Mouse (Mus musculus) A20 (cell line): ENCODE measurements around the gene Tln1.

Experiments
- DNase-seq: peaks from one replicate; pipeline ENCODE4 v3.0.0-alpha.2; 2011; ENCODE audit warnings: low read depth, low spot score

Gene Tln1

DNA sequence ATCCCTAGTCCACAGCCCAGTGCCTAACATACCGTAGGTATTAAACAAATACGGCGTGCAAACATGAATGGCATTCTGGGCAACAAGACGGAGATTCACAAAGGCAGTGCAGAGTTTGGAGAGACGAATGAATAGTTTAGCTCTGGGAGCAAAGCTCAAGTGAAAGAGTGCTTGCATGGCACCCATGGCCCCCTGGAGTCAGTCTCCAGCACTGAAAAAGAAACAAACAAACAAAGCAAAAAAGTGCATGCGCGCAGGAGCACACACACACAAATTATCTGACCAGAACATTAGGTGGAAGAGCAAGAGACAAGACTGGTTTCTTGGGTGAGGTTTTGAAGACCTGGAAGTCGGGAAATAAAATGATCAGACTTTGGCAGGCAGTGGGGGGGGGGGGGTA is 56.4 kb downstream of the Tln1 start:
- DNase-seq, result no peak

GRCm38 (mm10) chr4:43504269-43504668 is 58.2 kb downstream of the Tln1 start:
- no peak for DNase-seq

DNA sequence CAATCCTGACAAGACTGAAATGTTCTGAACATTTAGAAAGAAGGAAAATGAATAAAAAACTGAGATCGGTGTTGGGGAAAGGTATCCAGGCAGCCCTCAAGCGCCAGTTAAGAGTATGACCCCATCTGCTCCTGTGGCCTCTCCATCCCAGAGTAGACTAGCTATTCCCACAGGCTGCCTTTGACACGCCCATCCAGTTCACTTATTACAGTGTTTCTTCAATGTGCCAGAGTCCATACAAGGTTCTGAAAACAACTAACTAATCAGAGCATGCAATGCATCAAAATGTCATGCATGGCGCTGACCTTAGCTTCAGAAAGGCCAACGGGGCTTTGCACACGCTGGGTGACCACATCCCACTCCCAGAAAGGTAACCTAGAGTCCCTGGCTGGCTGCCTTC is 59.0 kb downstream of the Tln1 start:
- no peak for DNase-seq

DNA sequence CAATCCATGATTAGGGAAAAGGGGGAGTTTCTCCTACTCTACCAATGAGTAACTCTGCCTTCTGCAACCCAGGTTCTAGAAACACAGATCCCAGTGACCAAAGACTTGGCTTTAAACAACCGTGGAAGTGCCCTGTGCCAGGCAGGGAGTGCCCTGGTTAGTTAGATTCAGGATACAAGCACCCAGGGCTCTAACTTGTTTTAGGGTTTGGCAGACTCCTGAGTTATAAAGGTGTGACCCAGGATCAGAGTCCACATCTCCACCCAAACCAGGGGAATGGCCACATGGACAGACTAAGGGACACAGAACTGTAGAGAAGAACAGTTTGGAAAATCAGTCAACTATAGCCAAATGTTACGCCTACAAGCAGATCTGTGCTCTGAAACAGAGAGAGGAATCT is 59.5 kb downstream of the Tln1 start:
- DNase-seq, result no peak

GRCm38 (mm10) chr4:43499407-43500333 is 62.8 kb downstream of the Tln1 start, which contains the start of gene Arhgef39:
Gene Arhgef39 (minus strand): TSS chr4:43499695.
- peak; percentile 89 for DNase-seq

DNA sequence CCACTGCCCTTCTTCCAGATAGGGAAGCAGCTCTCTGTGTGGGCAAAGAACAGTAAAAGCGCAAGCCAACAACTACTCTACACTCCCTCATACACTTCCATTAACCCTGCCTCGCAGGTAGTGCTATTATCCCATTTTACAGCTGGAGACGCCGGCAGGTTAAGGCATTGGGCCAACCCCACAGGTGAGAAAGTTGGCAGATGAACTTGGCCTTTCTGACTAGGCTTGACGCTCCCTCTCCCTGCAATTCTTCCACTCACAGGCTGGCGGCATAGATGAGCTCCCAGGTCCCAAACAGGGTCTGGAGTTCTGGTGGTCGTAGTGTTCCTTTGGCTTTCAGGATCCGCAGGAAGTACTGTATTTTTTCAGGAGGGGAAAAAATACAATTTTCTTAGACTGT is 63.5 kb downstream of the Tln1 start:
- DNase-seq, result no peak

GRCm38 (mm10) chr4:43497946-43498345 is 64.5 kb downstream of the Tln1 start:
- no peak for DNase-seq

DNA sequence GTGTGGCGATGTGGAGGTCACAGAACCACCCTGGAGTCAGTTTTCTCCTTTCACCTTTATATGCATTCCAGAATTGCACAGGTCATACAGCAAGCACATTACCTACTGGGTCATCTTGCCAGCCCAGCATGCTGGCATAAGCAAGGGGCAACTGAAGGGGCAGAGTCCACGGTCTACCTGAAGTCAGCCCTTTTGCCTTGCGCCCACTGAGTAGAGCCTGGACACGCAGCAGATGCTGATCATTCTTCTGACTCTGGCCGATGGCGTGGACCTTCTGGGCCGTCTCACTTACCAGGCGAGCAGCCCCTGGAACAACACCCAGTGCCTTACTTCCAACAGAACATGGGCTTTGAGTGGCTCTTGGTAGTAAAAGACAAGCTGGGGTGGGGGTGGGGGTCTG is 65.1 kb downstream of the Tln1 start:
- DNase-seq, result no peak

GRCm38 (mm10) chr4:43496587-43496986 is 65.9 kb downstream of the Tln1 start:
- no peak for DNase-seq

- DNase-seq, result peak; percentile 71
Measured at GRCm38 (mm10) chr4:43493846-43494240, 68.6 kb downstream of the Tln1 start.

DNA sequence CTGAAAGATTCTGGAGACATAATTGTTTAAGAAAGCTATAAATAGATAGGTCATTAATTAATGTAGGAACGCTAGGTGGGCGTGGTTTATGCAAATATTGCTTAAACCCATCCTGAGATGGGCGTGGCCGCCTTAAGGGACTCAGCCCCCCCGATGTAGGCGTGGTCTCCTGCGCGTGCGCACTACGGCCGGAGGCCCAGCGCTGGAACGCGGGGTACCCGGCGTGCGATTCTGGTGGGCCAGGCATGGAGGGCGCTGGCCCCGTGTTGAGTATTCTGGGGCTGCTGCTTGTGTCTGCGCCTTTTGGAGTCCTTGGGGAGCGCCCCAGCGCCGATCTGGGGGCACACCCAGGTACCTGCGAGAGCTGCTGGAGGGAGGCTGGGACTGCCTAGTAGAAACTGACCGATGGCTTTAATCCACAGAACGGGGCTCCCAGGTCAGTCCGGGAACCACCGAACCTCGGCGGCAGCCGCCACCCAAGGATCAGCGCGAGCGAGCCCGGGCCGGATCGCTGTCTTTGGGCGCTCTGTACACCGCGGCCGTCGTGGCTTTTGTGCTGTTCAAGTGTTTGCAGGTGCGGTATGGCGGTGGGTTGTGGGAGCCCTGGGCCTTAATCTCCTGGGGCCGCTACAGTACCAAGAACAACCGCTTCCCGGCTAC is 69.2 kb downstream of the Tln1 start:
- DNase-seq, result peak; percentile 97

GRCm38 (mm10) chr4:43492821-43493185 is 69.7 kb downstream of the Tln1 start, which contains the start of gene Ccdc107:
Gene Ccdc107 (plus strand): TSS chr4:43492900.
- peak; percentile 96 for DNase-seq

DNA sequence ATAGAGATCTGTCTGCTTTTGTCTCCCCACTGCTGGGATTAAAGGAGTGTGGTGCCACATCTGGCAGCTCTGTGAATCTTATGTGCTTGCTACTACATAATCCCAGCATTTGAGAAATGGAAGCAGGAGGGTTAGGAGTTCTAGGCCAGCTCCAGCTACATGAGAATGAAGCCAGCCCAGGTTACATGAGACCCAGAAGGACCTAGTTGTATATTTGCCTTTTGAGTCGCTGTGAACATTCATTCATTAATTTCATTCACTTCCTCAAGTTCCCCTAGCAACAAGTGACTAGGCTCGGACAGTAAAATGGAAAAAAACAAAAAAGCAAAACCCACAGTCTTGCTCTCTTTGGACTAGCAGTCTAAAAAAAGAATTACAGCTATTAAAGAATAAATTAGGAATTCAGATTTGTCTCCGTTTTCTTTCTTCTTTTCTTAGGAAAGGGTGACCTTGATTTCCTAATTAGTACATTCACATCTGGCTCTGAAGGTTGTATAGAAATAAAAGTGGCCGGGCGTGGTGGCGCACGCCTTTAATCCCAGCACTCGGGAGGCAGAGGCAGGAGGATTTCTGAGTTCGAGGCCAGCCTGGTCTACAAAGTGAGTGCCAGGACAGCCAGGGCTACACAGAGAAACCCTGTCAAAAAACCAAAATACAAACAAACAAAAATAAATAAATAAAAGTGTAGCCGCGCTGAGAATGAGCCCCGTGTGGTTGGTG is 70.2 kb downstream of the Tln1 start:
- no peak for DNase-seq

DNA sequence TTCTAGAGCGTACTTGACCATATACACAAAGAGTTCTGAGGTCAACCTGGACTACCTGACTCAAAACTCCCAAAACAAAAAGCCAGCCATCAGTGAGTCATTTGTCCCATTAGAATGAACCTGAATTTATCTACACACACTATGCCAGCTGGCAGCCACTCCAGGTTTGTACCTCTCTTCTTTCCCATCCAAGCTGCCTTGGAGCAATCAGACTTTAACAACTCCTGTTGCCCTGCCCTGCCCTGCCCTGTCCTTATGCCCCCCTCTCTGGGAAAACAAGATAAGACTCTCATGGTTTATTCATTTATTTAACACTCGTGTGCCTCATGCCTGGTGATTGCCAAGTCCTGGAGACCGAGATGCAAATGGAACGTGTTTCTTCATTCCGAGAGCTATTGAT is 71.7 kb downstream of the Tln1 start:
- no peak for DNase-seq

- no peak for DNase-seq
Measured at GRCm38 (mm10) chr4:43489611-43490010, 72.9 kb downstream of the Tln1 start.

- DNase-seq, result peak; percentile 41
Measured at GRCm38 (mm10) chr4:43485666-43486065, 76.8 kb downstream of the Tln1 start.

DNA sequence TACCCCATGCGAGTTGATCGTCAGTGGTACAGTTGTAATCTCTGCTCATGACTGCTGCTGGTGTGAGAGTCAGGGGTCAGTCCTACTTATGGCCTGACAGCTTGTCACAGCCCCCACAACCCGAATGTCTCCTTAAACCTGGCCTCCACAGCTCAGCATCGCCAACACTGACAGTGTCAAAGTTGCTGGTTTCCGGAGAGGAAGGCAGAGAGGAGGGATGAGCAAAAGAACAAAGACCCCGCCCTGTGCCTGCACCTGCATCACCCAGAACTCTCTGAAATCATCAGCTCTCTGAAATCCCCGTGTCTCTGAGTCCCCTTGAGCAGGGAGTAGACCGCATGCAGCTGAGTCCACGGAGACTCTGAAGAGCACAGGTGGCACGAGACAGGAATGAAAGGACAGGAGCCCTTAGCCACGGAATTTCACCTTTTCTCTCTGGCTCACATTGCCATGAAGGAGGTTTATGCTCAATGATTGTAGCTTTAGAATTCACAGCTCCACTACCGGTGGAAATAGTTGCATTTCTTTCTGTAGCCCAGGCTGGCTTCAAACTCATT is 78.9 kb downstream of the Tln1 start, which contains the start of gene Sit1:
Gene Sit1 (minus strand): TSS at position 200 of the 557 bp plus-strand sequence.
- peak; percentile 58 for DNase-seq

GRCm38 (mm10) chr4:43482591-43482990 is 79.9 kb downstream of the Tln1 start:
- DNase-seq, result no peak

DNA sequence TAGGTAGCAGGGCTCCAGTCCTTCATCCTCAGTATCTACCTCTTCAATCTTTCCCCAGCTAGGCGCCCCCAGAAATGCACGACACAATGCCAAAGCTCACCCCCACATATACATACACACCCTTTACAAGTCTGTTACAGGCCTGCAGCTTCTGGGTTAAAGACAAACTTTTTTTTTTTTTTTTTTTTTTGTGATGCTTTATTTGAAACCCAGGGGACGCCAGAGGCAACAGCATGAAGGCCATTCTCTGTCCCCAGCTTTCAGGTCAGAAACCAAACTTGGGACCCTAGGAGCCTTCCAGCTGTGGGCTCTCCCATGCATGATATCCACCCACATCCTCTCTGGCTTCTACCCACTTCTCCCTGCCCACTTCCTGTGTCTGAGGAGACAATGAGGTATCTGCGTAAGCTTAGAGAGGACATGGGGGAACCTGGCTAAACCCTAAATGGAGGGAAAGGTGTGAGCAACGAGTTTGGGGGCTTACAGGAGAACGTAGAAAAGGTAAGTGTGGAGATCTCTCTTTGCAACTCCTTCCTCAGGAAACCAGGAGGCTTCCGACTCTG is 80.5 kb downstream of the Tln1 start:
- no peak for DNase-seq
